Mouse (Mus musculus): ENCODE measurements around the gene Smtnl1. TPM values are rescaled to one million over a fixed set of nuclear protein-coding genes. Genes with fewer than 3 reads are reported as not detected.
A peak's percentile ranks its signal among the peaks of the same experiment; 100 is the strongest.

Smtnl1 gene
- polyA plus RNA-seq (2016; fragmentation: Nextera tagmentation; extraction: Ambion mirVana): 0.46 TPM in 1 of 2 replicates, not detected in the other

GRCm38 (mm10) chr2:84822552-84822951 lies at the start of gene Smtnl1:
Gene Smtnl1 (minus strand): TSS chr2:84822652.
- Histone ChIP-seq H3K27me3 (ENCODE audit: poor library complexity, severe bottlenecking) (no peaks in the 10 kb centered on the region; the same call in 1 of the 2 replicates), H3K4me3 (no peak within 1 kb of the TSS), H3K27ac (no peak within 1 kb of the TSS), H3K4me1 (peaks cover 6% of the 10 kb centered on the region), H3K36me3 (replicated peaks) (no peaks in the 10 kb centered on the region), H3K9me3 (no peaks in the 10 kb centered on the region)
- DNase-seq (ENCODE audit: extremely low spot score, low spot score): no peak
- 69% methylated on average over 13 of the region's 13 CpGs for WGBS

- Histone ChIP-seq H3K4me3 (no peak overlapping the region), H3K27me3 (ENCODE audit: poor library complexity, severe bottlenecking) (peaks cover 100% of the 10 kb centered on the region), H3K9me3 (no peaks in the 10 kb centered on the region), H3K27ac (no peak overlapping the region), H3K36me3 (replicated peaks) (no peaks in the 10 kb centered on the region), H3K4me1 (peaks cover 36% of the 10 kb centered on the region)
- no peak for DNase-seq (ENCODE audit: extremely low spot score, low spot score)
- WGBS: 73% methylated on average over 4 of the region's 4 CpGs
Measured at GRCm38 (mm10) chr2:84870623-84871160, 48.2 kb upstream of the Smtnl1 start.

- no peak overlapping the region for H3K4me3 ChIP-seq
- H3K9me3 ChIP-seq: no peaks in the 10 kb centered on the region
- H3K27me3 ChIP-seq (ENCODE audit: poor library complexity, severe bottlenecking): peaks cover 96% of the 10 kb centered on the region
- H3K4me1 ChIP-seq: peaks cover 40% of the 10 kb centered on the region
- no peak for DNase-seq (ENCODE audit: extremely low spot score, low spot score)
- H3K27ac ChIP-seq: no peak overlapping the region
- H3K36me3 ChIP-seq (replicated peaks): no peaks in the 10 kb centered on the region
- WGBS: 69% methylated on average over 2 of the region's 2 CpGs
Measured at GRCm38 (mm10) chr2:84868977-84869376, 46.5 kb upstream of the Smtnl1 start.

- no peaks in the 10 kb centered on the region for H3K9me3 ChIP-seq
- 7% methylated on average over 5 of the region's 5 CpGs for WGBS
Measured at GRCm38 (mm10) chr2:84868521-84868943, 46.1 kb upstream of the Smtnl1 start.

GRCm38 (mm10) chr2:84865616-84866571 lies 43.4 kb upstream of the Smtnl1 start:
- peak; percentile 71 for DNase-seq (ENCODE audit: extremely low spot score, low spot score)
- no peaks in the 10 kb centered on the region for H3K9me3 ChIP-seq
- 1% methylated on average over 47 of the region's 47 CpGs for WGBS
- H3K4me1 ChIP-seq: peaks cover 27% of the 10 kb centered on the region
- H3K27me3 ChIP-seq (ENCODE audit: poor library complexity, severe bottlenecking): peaks cover 65% of the 10 kb centered on the region
- peak overlapping the region; percentile 21 for H3K27ac ChIP-seq
- H3K4me3 ChIP-seq: peak overlapping the region; percentile 48
- peaks cover 30% of the 10 kb centered on the region for H3K36me3 ChIP-seq (replicated peaks)

More at GRCm38 (mm10) chr2:84868521-84868943, 46.1 kb upstream of the Smtnl1 start:
- H3K36me3 ChIP-seq (replicated peaks): peaks cover 4% of the 10 kb centered on the region
- H3K27me3 ChIP-seq (ENCODE audit: poor library complexity, severe bottlenecking): peaks cover 91% of the 10 kb centered on the region
- no peak overlapping the region for H3K4me3 ChIP-seq
- peaks cover 40% of the 10 kb centered on the region for H3K4me1 ChIP-seq
- DNase-seq (ENCODE audit: extremely low spot score, low spot score): peak; percentile 79
- H3K27ac ChIP-seq: no peak overlapping the region

GRCm38 (mm10) chr2:84862231-84862630 lies 39.8 kb upstream of the Smtnl1 start:
- H3K4me1 ChIP-seq: peaks cover 19% of the 10 kb centered on the region
- no peak overlapping the region for H3K4me3 ChIP-seq
- peaks cover 65% of the 10 kb centered on the region for H3K36me3 ChIP-seq (replicated peaks)
- H3K27ac ChIP-seq: no peak overlapping the region
- WGBS: 71% methylated on average over 3 of the region's 3 CpGs
- no peaks in the 10 kb centered on the region for H3K9me3 ChIP-seq
- DNase-seq (ENCODE audit: extremely low spot score, low spot score): no peak
- H3K27me3 ChIP-seq (ENCODE audit: poor library complexity, severe bottlenecking): peaks cover 28% of the 10 kb centered on the region

GRCm38 (mm10) chr2:84861430-84861829 lies 39.0 kb upstream of the Smtnl1 start:
- Histone ChIP-seq H3K27ac (no peak overlapping the region), H3K9me3 (no peaks in the 10 kb centered on the region), H3K36me3 (replicated peaks) (peaks cover 73% of the 10 kb centered on the region), H3K27me3 (ENCODE audit: poor library complexity, severe bottlenecking) (peaks cover 20% of the 10 kb centered on the region), H3K4me3 (no peak overlapping the region), H3K4me1 (peaks cover 11% of the 10 kb centered on the region)
- WGBS: 84% methylated on average over 3 of the region's 3 CpGs
- no peak for DNase-seq (ENCODE audit: extremely low spot score, low spot score)

- Histone ChIP-seq H3K4me3 (no peak overlapping the region), H3K27ac (no peak overlapping the region), H3K36me3 (replicated peaks) (peaks cover 86% of the 10 kb centered on the region), H3K9me3 (no peaks in the 10 kb centered on the region), H3K27me3 (ENCODE audit: poor library complexity, severe bottlenecking) (peaks cover 8% of the 10 kb centered on the region), H3K4me1 (no peaks in the 10 kb centered on the region; the same call in 1 of the 2 replicates)
- 91% methylated on average over 7 of the region's 7 CpGs for WGBS
- no peak for DNase-seq (ENCODE audit: extremely low spot score, low spot score)
Measured at GRCm38 (mm10) chr2:84859991-84860780, 37.7 kb upstream of the Smtnl1 start.

GRCm38 (mm10) chr2:84858551-84858950 lies 36.1 kb upstream of the Smtnl1 start:
- no peak for DNase-seq (ENCODE audit: extremely low spot score, low spot score)
- H3K4me3 ChIP-seq: no peak overlapping the region
- H3K9me3 ChIP-seq: no peaks in the 10 kb centered on the region
- no peak overlapping the region for H3K27ac ChIP-seq
- WGBS: 93% methylated on average over 1 of the region's 1 CpGs
- H3K27me3 ChIP-seq (ENCODE audit: poor library complexity, severe bottlenecking): no peaks in the 10 kb centered on the region
- peaks cover 99% of the 10 kb centered on the region for H3K36me3 ChIP-seq (replicated peaks)
- no peaks in the 10 kb centered on the region for H3K4me1 ChIP-seq

GRCm38 (mm10) chr2:84855732-84856131 lies 33.3 kb upstream of the Smtnl1 start:
- H3K4me3 ChIP-seq: no peak overlapping the region
- DNase-seq (ENCODE audit: extremely low spot score, low spot score): no peak
- H3K27me3 ChIP-seq (ENCODE audit: poor library complexity, severe bottlenecking): no peaks in the 10 kb centered on the region
- peaks cover 94% of the 10 kb centered on the region for H3K36me3 ChIP-seq (replicated peaks)
- peaks cover 11% of the 10 kb centered on the region for H3K4me1 ChIP-seq
- H3K27ac ChIP-seq: no peak overlapping the region
- no peaks in the 10 kb centered on the region for H3K9me3 ChIP-seq
- WGBS: 73% methylated on average over 2 of the region's 2 CpGs

- peaks cover 92% of the 10 kb centered on the region for H3K36me3 ChIP-seq (replicated peaks)
- DNase-seq (ENCODE audit: extremely low spot score, low spot score): peak; percentile 59
- H3K27ac ChIP-seq: peak overlapping the region; percentile 32; the same call in 1 of the 2 replicates
- WGBS: 34% methylated on average over 23 of the region's 23 CpGs
- peak overlapping the region; percentile 4; the same call in 1 of the 2 replicates for H3K4me3 ChIP-seq
- H3K9me3 ChIP-seq: no peaks in the 10 kb centered on the region
- peaks cover 24% of the 10 kb centered on the region for H3K4me1 ChIP-seq
- no peaks in the 10 kb centered on the region for H3K27me3 ChIP-seq (ENCODE audit: poor library complexity, severe bottlenecking)
Measured at GRCm38 (mm10) chr2:84851130-84852040, 28.9 kb upstream of the Smtnl1 start.

All from forebrain, embryonic 10.5 days (tissue).